Mouse (Mus musculus): ENCODE data around the gene Rasd2.

GRCm38 (mm10) chr8:75213686-75214085 is at the start of gene Rasd2:
- TF ChIP-seq CTCF (IDR thresholded peaks at IDR 0.05; ENCODE audit: insufficient read depth, low read length): no peak
- no peak for TF ChIP-seq POLR2A (IDR thresholded peaks at IDR 0.05; ENCODE audit: borderline replicate concordance, extremely low read depth, low read depth, low read length)
